Mouse (Mus musculus): Measurements from ENCODE around the gene Actbl2.

Actbl2 gene

GRCm38 (mm10) chr13:111254713-111255112 lies at the start of gene Actbl2:
Gene Actbl2, plus strand, starts transcription at chr13:111255013.
- no peak for DNase-seq (ENCODE audit: low spot score)

GRCm38 (mm10) chr13:111210649-111211378 lies 44.0 kb upstream of the Actbl2 start:
- DNase-seq (ENCODE audit: low spot score), result peak; percentile 38

- DNase-seq (ENCODE audit: low spot score), result no peak
Measured at GRCm38 (mm10) chr13:111228768-111229167, 26.0 kb upstream of the Actbl2 start.

- no peak for DNase-seq (ENCODE audit: low spot score)
Measured at GRCm38 (mm10) chr13:111229541-111229940, 25.3 kb upstream of the Actbl2 start.

GRCm38 (mm10) chr13:111232416-111232815 lies 22.4 kb upstream of the Actbl2 start:
- DNase-seq (ENCODE audit: low spot score), result no peak

GRCm38 (mm10) chr13:111233356-111233755 lies 21.5 kb upstream of the Actbl2 start:
- DNase-seq (ENCODE audit: low spot score), result no peak

- DNase-seq (ENCODE audit: low spot score), result no peak
Measured at GRCm38 (mm10) chr13:111234573-111234972, 20.2 kb upstream of the Actbl2 start.

- no peak for DNase-seq (ENCODE audit: low spot score)
Measured at GRCm38 (mm10) chr13:111235719-111236166, 19.1 kb upstream of the Actbl2 start.

- DNase-seq (ENCODE audit: low spot score), result no peak
Measured at GRCm38 (mm10) chr13:111236461-111236864, 18.4 kb upstream of the Actbl2 start.

- DNase-seq (ENCODE audit: low spot score), result no peak
Measured at GRCm38 (mm10) chr13:111237296-111237695, 17.5 kb upstream of the Actbl2 start.

GRCm38 (mm10) chr13:111237865-111238465 lies 16.8 kb upstream of the Actbl2 start:
- peak; percentile 83 for DNase-seq (ENCODE audit: low spot score)

- DNase-seq (ENCODE audit: low spot score), result no peak
Measured at GRCm38 (mm10) chr13:111251106-111251505, 3.7 kb upstream of the Actbl2 start.

GRCm38 (mm10) chr13:111251795-111252194 lies 3.0 kb upstream of the Actbl2 start:
- no peak for DNase-seq (ENCODE audit: low spot score)

GRCm38 (mm10) chr13:111258016-111258415 lies 3.2 kb downstream of the Actbl2 start:
- DNase-seq (ENCODE audit: low spot score), result no peak

GRCm38 (mm10) chr13:111258424-111259092 lies 3.7 kb downstream of the Actbl2 start:
- DNase-seq (ENCODE audit: low spot score), result no peak

GRCm38 (mm10) chr13:111259093-111259491 lies 4.3 kb downstream of the Actbl2 start:
- no peak for DNase-seq (ENCODE audit: low spot score)

GRCm38 (mm10) chr13:111259711-111260110 lies 4.9 kb downstream of the Actbl2 start:
- DNase-seq (ENCODE audit: low spot score), result no peak

- DNase-seq (ENCODE audit: low spot score), result no peak
Measured at GRCm38 (mm10) chr13:111263186-111263585, 8.4 kb downstream of the Actbl2 start.

- no peak for DNase-seq (ENCODE audit: low spot score)
Measured at GRCm38 (mm10) chr13:111263758-111264157, 8.9 kb downstream of the Actbl2 start.

GRCm38 (mm10) chr13:111265231-111266000 lies 10.6 kb downstream of the Actbl2 start:
- DNase-seq (ENCODE audit: low spot score), result peak; percentile 30

- no peak for DNase-seq (ENCODE audit: low spot score)
Measured at GRCm38 (mm10) chr13:111266855-111267254, 12.0 kb downstream of the Actbl2 start.

GRCm38 (mm10) chr13:111268992-111269391 lies 14.2 kb downstream of the Actbl2 start:
- DNase-seq (ENCODE audit: low spot score), result no peak
